Mouse (Mus musculus) erythroblast, embryonic 14.5 days (primary cell): ENCODE results near the gene Acsl3.

Experiments
- GATA1 ChIP-seq: IDR thresholded peaks from 2 replicates; pipeline ENCODE4 v1.6.1; 2012; ENCODE audit warnings: low read length, inconsistent platforms, mixed read lengths
- TAL1 ChIP-seq: IDR thresholded peaks from 3 replicates; pipeline ENCODE4 v1.6.1; 2012; ENCODE audit warnings: low read length, inconsistent platforms, mixed read lengths

DNA sequence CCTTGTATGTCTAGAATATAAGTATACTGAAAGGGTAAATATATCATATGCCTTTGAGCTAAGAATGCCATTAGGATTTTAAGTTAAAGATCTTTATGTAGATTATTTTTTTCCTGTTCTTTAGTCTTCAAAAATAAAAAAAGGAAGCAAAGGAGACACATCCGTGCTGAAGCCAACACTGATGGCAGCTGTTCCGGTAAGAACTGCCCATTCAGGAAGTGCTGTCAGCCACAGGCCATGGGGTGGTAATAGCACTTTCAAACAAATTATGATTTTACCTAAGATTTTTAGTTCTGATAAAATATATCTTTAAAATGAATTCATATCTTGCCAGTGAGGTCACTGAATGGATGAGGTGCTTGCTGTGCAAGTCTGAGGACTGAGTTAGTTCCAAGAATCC lies 38.7 kb downstream of the Acsl3 start:
- TF ChIP-seq TAL1 (no peak), GATA1 (no peak)
